Mouse (Mus musculus) kidney, adult 9 months (tissue): ENCODE data around the gene Mras.

Experiments
- DNase-seq: peaks from one replicate; pipeline ENCODE4 v3.0.0; 2022

The Mras gene

GRCm38 (mm10) chr9:99439064-99439463, 1.9 kb upstream of the Mras start:
- DNase-seq, result no peak

- DNase-seq, result no peak
Measured at GRCm38 (mm10) chr9:99437781-99438565, 792 bp upstream of the Mras start.

- DNase-seq, result peak; percentile 78
Measured at GRCm38 (mm10) chr9:99436182-99437030, 775 bp downstream of the Mras start.

GRCm38 (mm10) chr9:99435619-99436181, 1.5 kb downstream of the Mras start:
- peak; percentile 58 for DNase-seq

GRCm38 (mm10) chr9:99434892-99435618, 2.1 kb downstream of the Mras start:
- DNase-seq, result no peak

GRCm38 (mm10) chr9:99432478-99432877, 4.7 kb downstream of the Mras start:
- DNase-seq, result no peak

GRCm38 (mm10) chr9:99431963-99432362, 5.2 kb downstream of the Mras start:
- DNase-seq, result no peak

- no peak for DNase-seq
Measured at GRCm38 (mm10) chr9:99431346-99431745, 5.8 kb downstream of the Mras start.

DNA sequence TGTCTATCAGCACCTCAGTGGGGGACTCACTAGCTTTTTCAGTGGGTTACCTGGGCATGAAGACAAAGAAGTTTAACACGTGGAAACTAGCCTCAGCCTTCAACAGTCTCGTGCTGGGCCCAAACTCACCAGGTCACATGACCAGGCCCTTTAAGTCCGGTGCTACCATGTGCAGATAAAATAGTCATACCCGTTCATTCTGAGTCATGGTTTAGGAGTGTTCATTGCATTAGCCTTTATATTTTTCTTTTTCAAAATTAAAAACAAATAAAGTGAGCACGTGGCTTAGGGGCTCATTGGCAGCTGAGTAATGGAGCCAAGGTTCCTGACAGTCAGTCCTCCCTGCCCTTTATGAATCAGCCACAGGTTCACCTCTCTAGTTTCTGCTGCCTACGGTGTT, 6.4 kb downstream of the Mras start:
- no peak for DNase-seq

- DNase-seq, result no peak
Measured at GRCm38 (mm10) chr9:99429845-99430244, 7.3 kb downstream of the Mras start.

DNA sequence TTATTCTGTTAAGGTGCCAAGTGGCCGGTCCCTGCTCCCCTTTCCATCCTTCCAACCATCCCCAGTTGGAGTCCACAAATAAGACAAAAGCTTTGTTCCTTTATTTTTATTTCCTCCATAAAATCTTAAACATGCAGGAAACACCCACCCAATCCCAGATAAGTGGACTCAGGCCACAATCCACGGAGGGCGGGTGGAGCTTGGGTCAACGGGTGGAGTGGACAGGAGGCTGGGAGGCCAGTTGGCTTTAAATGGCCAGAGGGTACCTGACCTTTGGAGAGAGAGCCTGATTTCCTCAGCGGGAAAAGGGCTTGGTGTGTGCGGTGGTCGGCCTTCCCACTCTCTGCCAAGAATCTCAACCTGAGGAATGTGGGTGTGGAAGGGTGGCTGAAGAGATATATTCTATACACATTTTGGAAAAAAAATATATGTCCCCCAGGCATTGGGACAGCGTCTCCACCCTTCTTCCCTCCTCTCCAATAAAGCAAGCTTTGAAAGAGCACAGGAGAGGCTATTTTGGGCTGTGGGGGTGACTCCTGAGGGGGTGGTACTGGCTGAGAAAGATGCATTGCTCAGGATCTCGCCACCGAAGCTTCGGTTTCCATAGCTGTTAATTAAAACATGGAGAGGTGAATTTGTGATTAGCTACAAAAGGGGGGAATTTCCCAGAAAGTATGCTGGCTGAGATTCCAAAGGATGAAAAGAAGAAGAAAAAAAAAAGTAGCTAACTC, 8.4 kb downstream of the Mras start:
- no peak for DNase-seq

- no peak for DNase-seq
Measured at GRCm38 (mm10) chr9:99425262-99425661, 11.9 kb downstream of the Mras start.

- no peak for DNase-seq
Measured at GRCm38 (mm10) chr9:99424574-99424863, 12.7 kb downstream of the Mras start.

GRCm38 (mm10) chr9:99423692-99424573, 13.2 kb downstream of the Mras start:
- no peak for DNase-seq

DNA sequence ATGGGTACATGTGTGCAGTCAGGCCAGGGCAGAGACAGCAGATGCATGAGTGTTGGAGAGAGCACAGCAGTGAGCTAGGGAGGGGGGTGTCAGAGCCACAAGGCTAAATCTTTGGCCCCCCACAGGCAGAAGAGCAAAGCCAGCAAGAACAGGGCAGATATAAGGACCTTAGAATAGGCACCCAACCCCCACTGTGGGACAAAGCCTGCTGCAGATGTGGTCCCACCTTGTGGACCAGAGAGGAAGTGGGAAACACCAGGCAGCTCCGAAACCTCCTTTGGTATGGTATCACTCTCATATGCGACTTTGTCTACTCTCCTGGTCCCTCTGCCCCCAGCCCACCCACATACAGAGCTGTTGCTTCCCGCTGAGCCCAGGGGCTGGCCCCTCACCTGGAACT, 15.3 kb downstream of the Mras start:
- DNase-seq, result no peak

GRCm38 (mm10) chr9:99419951-99420701, 17.1 kb downstream of the Mras start:
- no peak for DNase-seq

DNA sequence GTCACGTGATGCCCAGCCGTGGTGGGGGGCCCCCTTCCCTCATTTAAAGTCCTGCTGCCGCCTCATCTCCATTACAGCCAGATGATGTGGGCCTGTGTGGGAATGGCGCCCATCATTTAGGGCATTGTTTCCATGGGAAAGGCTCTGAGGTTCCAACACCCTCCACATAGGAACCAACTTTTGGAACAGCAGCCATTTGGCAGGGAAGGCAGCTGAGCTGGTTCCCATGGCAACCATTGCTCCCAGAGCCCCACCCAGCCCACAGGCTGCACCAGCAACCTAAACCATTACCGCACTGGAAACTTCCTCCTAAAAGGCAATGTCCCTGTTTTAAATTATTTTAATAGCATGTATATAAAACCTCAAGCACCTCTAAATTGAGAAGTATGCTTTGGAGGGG, 18.8 kb downstream of the Mras start:
- DNase-seq, result no peak

- no peak for DNase-seq
Measured at GRCm38 (mm10) chr9:99417288-99417846, 19.8 kb downstream of the Mras start.

GRCm38 (mm10) chr9:99416809-99417208, 20.4 kb downstream of the Mras start:
- DNase-seq, result no peak

DNA sequence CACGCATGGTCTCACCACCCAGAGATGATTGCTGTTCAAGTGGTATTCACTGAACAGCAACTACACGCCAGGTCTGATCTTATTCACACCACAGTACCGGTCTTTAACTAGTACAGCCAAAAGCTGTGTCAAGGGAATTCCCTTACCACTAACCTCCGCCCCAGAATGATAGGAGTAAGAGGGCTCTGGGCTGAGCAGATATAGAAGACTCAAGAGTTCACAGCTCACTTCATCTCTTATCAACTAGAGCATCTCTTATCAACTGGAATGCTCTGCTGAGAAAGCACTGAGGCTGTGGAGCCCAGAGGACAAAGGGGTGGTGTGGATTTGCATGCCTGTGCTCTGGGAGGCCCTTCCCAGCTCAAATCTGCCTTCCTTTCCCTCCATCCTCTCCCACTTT, 25.4 kb downstream of the Mras start:
- no peak for DNase-seq
